Mouse (Mus musculus): ENCODE results near the gene Gm49373. TPM values are rescaled to one million over a fixed set of nuclear protein-coding genes. Genes with fewer than 3 reads are reported as not detected.
"Not testable (repeated sequence)": the region's sequence is repeated elsewhere in the genome, so short reads cannot be mapped to it uniquely, and the experiment has no call there.

The Gm49373 gene
- total RNA-seq, 2 experiments from 2014 or later = 0.31 to 0.32 TPM

- no peak for DNase-seq
- intact Hi-C loops (cut with DNase I) = no loop called here
Observed at GRCm38 (mm10) chr9:21075625-21076024, 2.7 kb upstream of the Gm49373 start.

- DNase-seq = no peak
- intact Hi-C loops (cut with DNase I) = no loop called here
Observed at GRCm38 (mm10) chr9:21074173-21074572, 1.3 kb upstream of the Gm49373 start.

GRCm38 (mm10) chr9:21072641-21073040, 255 bp downstream of the Gm49373 start:
- peak in 1 of 2 experiments; percentile 18 for DNase-seq
- intact Hi-C loops (cut with DNase I) = loop anchor here (2.0 kb wide), 1 partner anchor 42 kb away; no protein-coding TSS in a partner anchor

GRCm38 (mm10) chr9:21067006-21067684, 5.8 kb downstream of the Gm49373 start, which contains the start of gene Zglp1:
Gene Zglp1 (minus strand): TSS chr9:21067093.
- DNase-seq = no peak
- intact Hi-C loops (cut with DNase I) = no loop called here

GRCm38 (mm10) chr9:21062928-21063327, 10.0 kb downstream of the Gm49373 start:
- intact Hi-C loops (cut with DNase I) = no loop called here
- no peak for DNase-seq

- intact Hi-C loops (cut with DNase I) = no loop called here
- no peak for DNase-seq
Observed at GRCm38 (mm10) chr9:21051578-21051977, 21.3 kb downstream of the Gm49373 start.

- no peak for DNase-seq
Observed at GRCm38 (mm10) chr9:21045235-21045634, 27.7 kb downstream of the Gm49373 start.

GRCm38 (mm10) chr9:21044785-21045184, 28.1 kb downstream of the Gm49373 start:
- intact Hi-C loops (cut with DNase I); DNase-seq: not testable (repeated sequence)

More at GRCm38 (mm10) chr9:21045235-21045634, 27.7 kb downstream of the Gm49373 start:
- intact Hi-C loops (cut with DNase I) = no loop called here

GRCm38 (mm10) chr9:21043563-21043962, 29.3 kb downstream of the Gm49373 start:
- DNase-seq = no peak
- intact Hi-C loops (cut with DNase I) = no loop called here

- DNase-seq = no peak
Observed at GRCm38 (mm10) chr9:21041308-21041707, 31.6 kb downstream of the Gm49373 start.

GRCm38 (mm10) chr9:21039779-21040178, 33.1 kb downstream of the Gm49373 start:
- intact Hi-C loops (cut with DNase I) = loop anchor here (5.0 kb wide), 1 partner anchor 48 kb away; no protein-coding TSS in a partner anchor
- DNase-seq = no peak

More at GRCm38 (mm10) chr9:21041308-21041707, 31.6 kb downstream of the Gm49373 start:
- intact Hi-C loops (cut with DNase I) = no loop called here

- peak; percentile 73 to 82 for DNase-seq
Observed at GRCm38 (mm10) chr9:21037481-21037891, 35.4 kb downstream of the Gm49373 start.

GRCm38 (mm10) chr9:21036666-21037065, 36.2 kb downstream of the Gm49373 start:
- no peak for DNase-seq
- intact Hi-C loops (cut with DNase I) = loop anchor here (5.0 kb wide), 1 partner anchor 51 kb away; no protein-coding TSS in a partner anchor

More at GRCm38 (mm10) chr9:21037481-21037891, 35.4 kb downstream of the Gm49373 start:
- intact Hi-C loops (cut with DNase I) = loop anchor here (5.0 kb wide), 1 partner anchor 50 kb away; no protein-coding TSS in a partner anchor

GRCm38 (mm10) chr9:21036161-21036560, 36.7 kb downstream of the Gm49373 start:
- DNase-seq = no peak
- intact Hi-C loops (cut with DNase I) = loop anchor here (5.0 kb wide), 1 partner anchor 51 kb away; no protein-coding TSS in a partner anchor

GRCm38 (mm10) chr9:21035586-21035985, 37.3 kb downstream of the Gm49373 start:
- intact Hi-C loops (cut with DNase I) = loop anchor here (5.0 kb wide), 1 partner anchor 52 kb away; no protein-coding TSS in a partner anchor
- DNase-seq = no peak

- intact Hi-C loops (cut with DNase I) = loop anchor here (5.0 kb wide), 1 partner anchor 53 kb away; no protein-coding TSS in a partner anchor
- DNase-seq = no peak
Observed at GRCm38 (mm10) chr9:21034481-21035085, 38.3 kb downstream of the Gm49373 start.

- intact Hi-C loops (cut with DNase I) = no loop called here
- peak; percentile 85 to 90 for DNase-seq
Observed at GRCm38 (mm10) chr9:21033136-21033535, 39.8 kb downstream of the Gm49373 start.

GRCm38 (mm10) chr9:21032491-21032890, 40.4 kb downstream of the Gm49373 start:
- intact Hi-C loops (cut with DNase I) = no loop called here

GRCm38 (mm10) chr9:21031896-21032351, 41.0 kb downstream of the Gm49373 start, which contains the start of gene Icam5:
Gene Icam5 (plus strand): TSS chr9:21032073.
- intact Hi-C loops (cut with DNase I) = loop anchor here (2.0 kb wide), 2 partner anchors 41 to 105 kb away; partner anchors contain the start of genes Fdx1l and Gm49373
- DNase-seq = no peak

More at GRCm38 (mm10) chr9:21032491-21032890, 40.4 kb downstream of the Gm49373 start:
- DNase-seq = no peak

GRCm38 (mm10) chr9:21031251-21031895, 41.5 kb downstream of the Gm49373 start:
- DNase-seq = peak; percentile 65 to 77
- intact Hi-C loops (cut with DNase I) = loop anchor here (2.0 kb wide), 2 partner anchors 41 to 105 kb away; partner anchors contain the start of genes Fdx1l and Gm49373
